Mouse (Mus musculus) midbrain, embryonic 13.5 days (tissue): ENCODE measurements at regions not wholly inside any gene's neighbourhood (a gene's known extent, or its start where the extent isn't known, plus 50 kb on each side); places are given as distances from the start of the nearest gene placed in this dataset.

Experiments
- ATAC-seq: fragments of 200-750 bp; cut with Nextera tagmentation; 2 replicates; pipeline ENCODE4 v1.8.0; 2017; ENCODE audit warnings: mild to moderate bottlenecking, moderate TSS enrichment, moderate library complexity
- H3K27ac ChIP-seq: fragments of 300-500 bp; sonication (generic); 2 replicates; pipeline ENCODE4 v1.5.1; 2015; ENCODE audit warnings: inconsistent platforms, mild to moderate bottlenecking, moderate library complexity
- H3K27me3 ChIP-seq: fragments of 300-500 bp; sonication (generic); 2 replicates; pipeline ENCODE4 v1.6.1; 2015; ENCODE audit warnings: mild to moderate bottlenecking, inconsistent platforms
- H3K36me3 ChIP-seq: fragments of 300-500 bp; sonication (generic); 2 replicates; pipeline ENCODE4 v1.6.1; 2015; ENCODE audit warnings: mild to moderate bottlenecking, inconsistent platforms
- H3K4me1 ChIP-seq: fragments of 300-500 bp; sonication (generic); replicated peaks from 2 replicates; pipeline ENCODE4 v1.6.1; 2015; ENCODE audit warnings: inconsistent platforms
- H3K4me2 ChIP-seq: fragments of 300-500 bp; sonication (generic); replicated peaks from 2 replicates; pipeline ENCODE4 v1.6.1; 2015; ENCODE audit warnings: moderate library complexity, mild to moderate bottlenecking, inconsistent platforms
- H3K4me3 ChIP-seq: fragments of 300-500 bp; sonication (generic); replicated peaks from 2 replicates; pipeline ENCODE4 v1.5.1; 2015; ENCODE audit warnings: mild to moderate bottlenecking, inconsistent platforms
- H3K9ac ChIP-seq: fragments of 300-500 bp; sonication (generic); replicated peaks from 2 replicates; pipeline ENCODE4 v1.6.1; 2015; ENCODE audit warnings: mild to moderate bottlenecking, inconsistent platforms
- H3K9me3 ChIP-seq: fragments of 300-500 bp; sonication (generic); 2 replicates; pipeline ENCODE4 v1.6.1; 2016; ENCODE audit warnings: mild to moderate bottlenecking, inconsistent platforms
- WGBS: fragments of 180-500 bp; shearing (Covaris S2); methylation state at CpG from one replicate; pipeline ENCODE4 v1.1.7; 2015; 5-methylcytosine and 5-hydroxymethylcytosine counted together

DNA sequence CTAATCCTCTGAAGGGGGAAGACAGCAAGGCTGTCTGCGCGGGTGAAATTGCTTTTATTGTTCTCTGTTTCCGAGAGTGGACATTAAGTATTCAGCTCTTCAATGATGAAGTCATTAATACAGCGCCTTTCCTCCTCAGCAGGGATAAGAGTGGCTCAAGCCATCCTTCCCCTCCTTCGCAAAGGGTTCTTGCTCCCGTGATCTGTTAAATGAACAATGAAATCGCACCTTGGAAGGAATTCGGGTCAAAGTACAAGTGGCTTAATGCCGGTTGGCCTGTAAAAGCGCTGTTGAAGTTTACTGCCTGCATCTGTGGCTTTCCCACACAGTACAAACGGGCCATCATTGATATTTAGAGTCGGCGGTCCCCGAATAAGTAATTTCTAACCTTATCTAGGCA is 63.3 kb upstream of the Zdhhc17 start:
- peak; percentile 69 for ATAC-seq
- Histone ChIP-seq H3K36me3 (no peaks in the 10 kb centered on the region), H3K4me3 (no peak overlapping the region), H3K4me2 (peak overlapping the region; percentile 39), H3K27ac (peak overlapping the region; percentile 3; the same call in 1 of the 2 replicates), H3K27me3 (peaks cover 10% of the 10 kb centered on the region; the same call in 1 of the 2 replicates), H3K9me3 (no peaks in the 10 kb centered on the region), H3K4me1 (peaks cover 22% of the 10 kb centered on the region), H3K9ac (peak overlapping the region; percentile 39; the same call in 1 of the 2 replicates)
- WGBS: 13% methylated on average over 14 of the region's 14 CpGs

DNA sequence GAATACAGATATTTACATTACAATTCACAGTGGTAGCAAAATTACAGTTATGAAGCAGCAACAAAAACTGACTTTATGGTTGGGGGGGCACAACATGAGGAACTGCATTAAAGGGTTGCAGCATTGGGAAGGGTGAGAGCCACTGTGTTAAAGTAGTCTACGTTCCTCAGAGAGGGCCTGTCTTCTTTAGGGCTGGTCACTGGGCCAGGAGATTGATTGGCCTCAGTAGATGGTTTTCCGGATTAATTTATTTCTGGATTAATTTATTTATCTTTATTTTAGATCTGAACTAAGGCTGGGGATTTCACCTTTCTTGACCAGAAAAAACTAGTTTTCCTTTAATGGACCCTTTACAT is 62.6 kb upstream of the Zdhhc17 start:
- Histone ChIP-seq H3K27ac (no peak overlapping the region), H3K9me3 (no peaks in the 10 kb centered on the region), H3K9ac (no peak overlapping the region), H3K4me2 (no peak overlapping the region), H3K36me3 (no peaks in the 10 kb centered on the region), H3K4me3 (no peak overlapping the region), H3K27me3 (peaks cover 10% of the 10 kb centered on the region; the same call in 1 of the 2 replicates), H3K4me1 (peaks cover 22% of the 10 kb centered on the region)
- 0 out of 2 replicates have a peak, but pooled peaks have one; percentile 40 for ATAC-seq
- 34% methylated on average over 2 of the region's 2 CpGs for WGBS

DNA sequence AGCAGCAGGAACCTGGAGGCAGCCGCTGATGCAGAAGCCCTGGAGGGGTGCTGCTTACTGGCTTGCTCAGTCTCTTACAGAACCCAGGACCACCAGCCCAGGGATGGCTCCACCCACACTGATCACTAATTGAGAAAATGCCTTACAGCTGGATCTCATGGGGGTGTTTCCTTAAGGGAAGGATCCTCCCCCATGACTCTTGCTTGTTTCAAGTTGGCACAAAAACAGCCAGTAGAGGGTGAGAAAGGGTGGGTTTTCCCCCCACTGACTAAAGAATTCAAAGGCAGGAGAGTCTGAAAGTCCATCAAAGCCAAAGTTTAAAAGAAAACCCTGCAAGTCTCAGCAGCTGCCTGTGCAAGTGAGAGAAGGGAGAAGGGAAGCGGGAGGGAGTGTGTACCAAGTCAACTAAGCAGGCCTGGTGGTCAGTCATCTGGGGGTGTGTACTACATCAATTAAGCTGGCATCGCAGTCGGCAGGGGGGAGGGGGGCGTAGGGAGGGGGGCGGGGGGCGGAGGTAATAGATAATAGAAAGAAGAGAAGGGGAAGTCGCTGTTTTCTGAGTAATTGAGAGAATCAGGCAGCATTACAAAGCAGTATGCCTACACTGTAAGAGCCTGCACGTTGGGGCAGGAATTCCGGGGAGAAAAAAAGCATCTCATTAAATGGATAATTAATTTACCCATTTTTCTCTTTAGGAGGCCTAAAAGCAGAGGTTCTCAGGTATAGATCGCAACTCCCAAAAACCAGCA is 62.0 kb upstream of the Zdhhc17 start:
- H3K4me1 ChIP-seq: peaks cover 22% of the 10 kb centered on the region
- no peak overlapping the region for H3K4me2 ChIP-seq
- H3K4me3 ChIP-seq: no peak overlapping the region
- no peaks in the 10 kb centered on the region for H3K9me3 ChIP-seq
- 11% methylated on average over 7 of the region's 11 CpGs for WGBS
- H3K9ac ChIP-seq: no peak overlapping the region
- ATAC-seq: peak; percentile 85
- H3K27ac ChIP-seq: 0 out of 2 replicates have a peak overlapping the region, but pooled peaks have one; percentile 25
- no peaks in the 10 kb centered on the region for H3K36me3 ChIP-seq
- peaks cover 10% of the 10 kb centered on the region; the same call in 1 of the 2 replicates for H3K27me3 ChIP-seq

DNA sequence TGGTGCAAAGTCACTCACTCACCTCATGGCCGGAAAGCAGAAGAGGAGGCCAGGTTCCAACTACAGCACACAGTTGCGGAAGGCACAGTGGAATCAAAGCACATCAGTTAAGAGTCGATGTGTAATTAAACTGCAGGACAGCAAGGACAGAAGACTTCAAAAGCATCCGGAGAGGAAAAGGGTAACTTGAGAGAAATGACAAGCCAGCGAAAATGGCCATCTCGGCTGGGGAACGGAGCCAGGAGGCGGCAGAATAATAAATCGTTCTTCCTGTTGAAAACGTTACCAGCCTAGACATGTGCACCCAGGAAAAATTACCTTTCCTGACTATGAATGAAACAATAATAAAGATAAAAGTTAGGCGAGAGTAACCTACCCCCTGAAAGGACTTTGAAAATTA is 56.2 kb upstream of the Zdhhc17 start:
- WGBS: 88% methylated on average over 11 of the region's 11 CpGs
- Histone ChIP-seq H3K4me3 (no peak overlapping the region), H3K9ac (no peak overlapping the region), H3K4me1 (no peaks in the 10 kb centered on the region), H3K9me3 (no peaks in the 10 kb centered on the region), H3K27ac (no peak overlapping the region), H3K27me3 (0 out of 2 replicates have a peak, but pooled peaks cover 3% of the 10 kb centered on the region), H3K36me3 (no peaks in the 10 kb centered on the region), H3K4me2 (no peak overlapping the region)
- no peak for ATAC-seq

DNA sequence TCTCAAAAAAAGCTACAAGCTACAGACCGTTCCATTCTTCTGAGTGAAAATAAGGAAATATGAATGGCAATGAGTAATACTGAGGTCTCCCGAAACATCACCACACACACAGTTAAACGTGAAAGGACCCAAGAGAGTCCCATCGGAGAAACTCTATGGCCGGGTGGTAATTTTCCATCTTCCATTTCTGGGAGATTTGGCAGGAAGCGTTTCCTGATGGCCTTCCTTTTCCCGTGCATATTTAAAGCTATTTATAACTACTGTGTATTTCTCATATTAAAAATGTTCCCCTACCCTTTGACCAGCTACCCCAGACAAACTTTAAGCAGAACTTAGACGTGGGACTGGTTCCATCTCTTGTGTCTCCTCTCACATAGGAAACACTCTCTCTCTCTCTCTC is 50.7 kb upstream of the Zdhhc17 start:
- Histone ChIP-seq H3K9ac (no peak overlapping the region), H3K9me3 (no peaks in the 10 kb centered on the region), H3K4me2 (no peak overlapping the region), H3K27me3 (no peaks in the 10 kb centered on the region), H3K4me3 (no peak overlapping the region), H3K27ac (no peak overlapping the region), H3K36me3 (no peaks in the 10 kb centered on the region), H3K4me1 (no peaks in the 10 kb centered on the region)
- 91% methylated on average over 8 of the region's 8 CpGs for WGBS
- no peak for ATAC-seq
